In the genomic region with DNA sequence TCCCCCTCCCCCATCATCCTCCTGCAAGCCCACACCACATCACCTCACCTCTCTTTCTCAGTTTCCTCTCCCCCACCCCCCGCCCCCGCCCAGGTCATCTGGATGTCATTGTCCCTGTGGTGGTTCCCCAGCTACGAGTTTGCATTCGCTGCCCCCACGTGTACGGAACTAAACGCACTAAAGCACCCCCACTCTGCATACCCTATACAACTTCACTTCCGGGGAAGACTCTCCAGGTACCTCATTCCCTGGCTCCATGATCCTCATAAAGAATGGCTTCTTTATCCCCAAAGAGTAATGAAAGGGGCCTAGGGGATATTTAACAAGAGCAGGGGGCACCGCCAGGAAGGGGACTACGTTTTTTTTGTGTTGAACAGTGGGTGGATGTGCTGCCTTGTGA, we compare ENCODE assay signal across 7 mouse cellular contexts.
A peak's percentile ranks its signal among the peaks of the same experiment; 100 is the strongest.
DNase-seq lines count a peak whose midpoint lies in the region; ATAC-seq and TF ChIP-seq lines count a peak whose summit lies in the region.

No protein-coding gene starts in this region.

- TF ChIP-seq CTCF in lung, postnatal 0 days (IDR thresholded peaks at IDR 0.05) = no peak
- no peak for TF ChIP-seq CTCF in stomach, postnatal 0 days (IDR thresholded peaks at IDR 0.05; ENCODE audit: low read depth)

- H3K4me2 ChIP-seq in lung, postnatal 0 days (replicated peaks; ENCODE audit: low read depth, low read length) = peak overlapping the region; percentile 70
- H3K4me2 ChIP-seq in forebrain, embryonic 16.5 days (ENCODE audit: low read length) = peak overlapping the region; percentile 84
- H3K4me2 ChIP-seq in liver, embryonic 13.5 days = peak overlapping the region; percentile 48
- H3K4me2 ChIP-seq in stomach, postnatal 0 days (replicated peaks; ENCODE audit: low read depth) = peak overlapping the region; percentile 75

- H3K9me3 ChIP-seq in lung, postnatal 0 days (ENCODE audit: low read length) = no peaks in the 10 kb centered on the region
- H3K9me3 ChIP-seq in forebrain, embryonic 16.5 days (ENCODE audit: control insufficient read depth, low read length) = no peaks in the 10 kb centered on the region
- H3K9me3 ChIP-seq in liver, embryonic 13.5 days (replicated peaks) = no peaks in the 10 kb centered on the region
- H3K9me3 ChIP-seq in stomach, postnatal 0 days (ENCODE audit: control insufficient read depth, low read length) = no peaks in the 10 kb centered on the region

- 5% methylated on average over 9 of the region's 10 CpGs for WGBS in lung, postnatal 0 days
- WGBS in forebrain, embryonic 16.5 days = 1% methylated on average over 10 of the region's 10 CpGs
- WGBS in liver, embryonic 13.5 days (ENCODE audit: insufficient replicate concordance) = 7% methylated on average over 10 of the region's 10 CpGs
- WGBS in stomach, postnatal 0 days = 2% methylated on average over 10 of the region's 10 CpGs

- ATAC-seq in lung, postnatal 0 days = 0 out of 2 replicates have a peak, but pooled peaks have one; percentile 8
- peak; percentile 37; the same call in 1 of the 2 replicates for ATAC-seq in forebrain, embryonic 16.5 days
- no peak for ATAC-seq in liver, embryonic 13.5 days (ENCODE audit: low read depth)
- ATAC-seq in stomach, postnatal 0 days (ENCODE audit: low FRiP score, low TSS enrichment) = peak; percentile 48
- no peak for ATAC-seq in cerebellum, adult (ENCODE audit: insufficient number of reproducible peaks, low FRiP score, low TSS enrichment)

- TF ChIP-seq EP300 in lung, postnatal 0 days (IDR thresholded peaks at IDR 0.05) = no peak
- TF ChIP-seq EP300 in stomach, postnatal 0 days (optimal IDR thresholded peaks at IDR 0.05) = no peak

- H3K9ac ChIP-seq in lung, postnatal 0 days (replicated peaks; ENCODE audit: low read depth) = no peak overlapping the region
- H3K9ac ChIP-seq in forebrain, embryonic 16.5 days (replicated peaks; ENCODE audit: low read depth, low read length) = peak overlapping the region; percentile 79
- H3K9ac ChIP-seq in liver, embryonic 13.5 days = no peak overlapping the region
- peak overlapping the region; percentile 58 for H3K9ac ChIP-seq in stomach, postnatal 0 days (ENCODE audit: low read length)

- peak overlapping the region; percentile 28; the same call in 1 of the 2 replicates for H3K4me3 ChIP-seq in lung, postnatal 0 days (ENCODE audit: low read depth, low read length)
- peak overlapping the region; percentile 38 for H3K4me3 ChIP-seq in forebrain, embryonic 16.5 days (replicated peaks; ENCODE audit: low read length)
- peak overlapping the region; percentile 32; the same call in 1 of the 2 replicates for H3K4me3 ChIP-seq in liver, embryonic 13.5 days (replicated peaks)
- H3K4me3 ChIP-seq in stomach, postnatal 0 days (ENCODE audit: low read depth, low read length) = peak overlapping the region; percentile 38

- no peak for DNase-seq in lung, postnatal 0 days (ENCODE audit: low spot score)
- DNase-seq in lung, postnatal 10 days = no peak
- no peak for DNase-seq in liver, embryonic 13.5 days
- DNase-seq in stomach, postnatal 0 days (ENCODE audit: low spot score) = no peak
- no peak for DNase-seq in cerebellum, postnatal 4 days (ENCODE audit: low spot score in 2 of 2)

- no peaks in the 10 kb centered on the region for H3K4me1 ChIP-seq in lung, postnatal 0 days (ENCODE audit: insufficient read depth, low read depth, low read length)
- H3K4me1 ChIP-seq in forebrain, embryonic 16.5 days (replicated peaks; ENCODE audit: control insufficient read depth, insufficient read depth, low read length) = peaks cover 44% of the 10 kb centered on the region
- H3K4me1 ChIP-seq in liver, embryonic 13.5 days (replicated peaks) = no peaks in the 10 kb centered on the region; the same call in 1 of the 2 replicates
- H3K4me1 ChIP-seq in stomach, postnatal 0 days (replicated peaks; ENCODE audit: control insufficient read depth, insufficient read depth) = 0 out of 2 replicates have a peak, but pooled peaks cover 5% of the 10 kb centered on the region

- H3K27me3 ChIP-seq in lung, postnatal 0 days (replicated peaks; ENCODE audit: insufficient read depth, low read length) = no peaks in the 10 kb centered on the region
- no peaks in the 10 kb centered on the region for H3K27me3 ChIP-seq in forebrain, embryonic 16.5 days (replicated peaks; ENCODE audit: control insufficient read depth, insufficient read depth, low read length)
- H3K27me3 ChIP-seq in liver, embryonic 13.5 days = peaks cover 4% of the 10 kb centered on the region
- H3K27me3 ChIP-seq in stomach, postnatal 0 days (ENCODE audit: control insufficient read depth, insufficient read depth, low read length) = no peaks in the 10 kb centered on the region

- H3K27ac ChIP-seq in lung, postnatal 0 days (ENCODE audit: low read length) = no peak overlapping the region
- peak overlapping the region; percentile 99 for H3K27ac ChIP-seq in forebrain, embryonic 16.5 days (ENCODE audit: low read length)
- H3K27ac ChIP-seq in liver, embryonic 13.5 days = no peak overlapping the region
- 0 out of 2 replicates have a peak overlapping the region, but pooled peaks have one; percentile 13 for H3K27ac ChIP-seq in stomach, postnatal 0 days (replicated peaks)

- H3K36me3 ChIP-seq in lung, postnatal 0 days (ENCODE audit: insufficient read depth, low read length) = no peaks in the 10 kb centered on the region
- no peaks in the 10 kb centered on the region for H3K36me3 ChIP-seq in forebrain, embryonic 16.5 days (ENCODE audit: control insufficient read depth, insufficient read depth)
- no peaks in the 10 kb centered on the region for H3K36me3 ChIP-seq in liver, embryonic 13.5 days
- H3K36me3 ChIP-seq in stomach, postnatal 0 days (ENCODE audit: control insufficient read depth, insufficient read depth, low read length) = no peaks in the 10 kb centered on the region

Comparison
In these comparisons a context has a peak if more than half of its experiments do, and no peak if none do; other contexts are left out.
1. ATAC-seq: peak in lung, postnatal 0 days (single experiment), forebrain, embryonic 16.5 days (single experiment) and stomach, postnatal 0 days (single experiment); none in liver, embryonic 13.5 days (single experiment) and cerebellum, adult (single experiment).
2. H3K27ac ChIP-seq: peak in forebrain, embryonic 16.5 days (single experiment) and stomach, postnatal 0 days (single experiment); none in lung, postnatal 0 days (single experiment) and liver, embryonic 13.5 days (single experiment).
3. H3K9ac ChIP-seq: peak in forebrain, embryonic 16.5 days (single experiment) and stomach, postnatal 0 days (single experiment); none in lung, postnatal 0 days (single experiment) and liver, embryonic 13.5 days (single experiment).
4. Peak in every context shown above with its lines, with median percentiles within 50 percentile points of each other: H3K4me2 ChIP-seq and H3K4me3 ChIP-seq.